Mouse (Mus musculus) 416B (cell line): ENCODE data around the gene Vmn1r70.

Experiments
- DNase-seq: peaks from one replicate; pipeline ENCODE4 v3.0.0; 2011; ENCODE audit warnings: low read depth

Vmn1r70 gene

DNA sequence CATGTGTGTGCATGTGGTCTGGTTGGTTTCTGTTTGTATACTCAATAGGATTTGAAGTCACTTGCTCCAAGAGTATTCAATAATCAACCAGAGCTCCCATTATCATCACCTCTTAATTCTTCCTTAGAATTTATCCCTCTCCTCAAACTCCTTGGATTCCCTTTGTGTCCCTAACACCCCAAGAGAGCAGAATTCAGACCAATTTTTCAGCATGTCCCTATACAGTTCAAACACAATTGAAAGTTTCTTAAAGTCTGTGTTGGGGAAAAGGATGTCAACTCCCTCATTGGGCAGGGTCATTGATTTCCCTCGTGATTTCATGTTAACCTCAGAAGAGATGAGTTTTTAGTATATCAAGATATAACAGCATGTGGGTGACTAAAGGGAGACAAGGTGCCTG is at the start of gene Vmn1r70:
Vmn1r70 (plus strand) TSS at position 301 of the 400 bp plus-strand sequence.
- DNase-seq = no peak

DNA sequence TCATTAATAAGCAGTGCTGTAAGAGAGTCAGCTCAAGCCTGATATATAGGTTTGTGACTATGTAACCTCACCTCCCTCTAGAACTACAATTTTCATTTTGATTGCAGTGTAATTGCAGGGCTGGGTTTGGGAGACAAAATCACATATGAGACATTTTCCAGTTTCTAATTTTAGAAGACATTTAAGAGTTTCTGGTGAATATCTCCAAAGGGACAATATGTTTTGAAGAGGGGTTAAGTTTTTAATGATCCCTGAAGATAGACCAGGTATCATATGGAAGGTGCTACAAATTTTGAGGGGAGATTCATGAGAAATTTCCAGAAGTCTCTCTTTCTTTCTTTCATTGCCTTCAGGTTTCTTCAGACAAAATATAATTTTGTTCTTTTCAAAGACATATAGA is 17.8 kb upstream of the Vmn1r70 start, which contains the start of gene Vmn1r69:
Vmn1r69 (minus strand) TSS at position 101 of the 400 bp plus-strand sequence.
- DNase-seq = no peak
